Mouse (Mus musculus): Measurements from ENCODE around the gene Ccdc136.
"Not testable (repeated sequence)": the region's sequence is repeated elsewhere in the genome, so short reads cannot be mapped to it uniquely, and the experiment has no call there.

DNA sequence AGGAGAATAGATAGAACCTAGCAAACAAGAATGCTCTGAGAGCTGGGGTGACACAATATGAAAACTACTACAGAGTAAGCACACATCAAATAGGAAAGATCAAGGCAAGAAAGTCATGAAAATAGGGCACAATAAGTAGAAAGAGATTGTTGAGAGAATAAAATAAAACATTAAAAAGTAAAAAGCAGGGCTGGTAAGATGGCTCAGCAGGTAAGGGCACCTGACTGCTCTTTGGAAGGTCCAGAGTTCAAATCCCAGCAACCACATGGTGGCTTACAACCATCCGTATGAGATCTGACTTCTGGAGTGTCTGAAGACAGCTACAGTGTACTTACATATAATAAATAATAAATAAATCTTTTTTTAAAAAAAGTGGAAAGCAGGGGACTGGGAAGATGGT is 5.6 kb upstream of the Ccdc136 start:
- not testable (repeated sequence) for TF ChIP-seq MAFK (IDR thresholded peaks at IDR 0.05; ENCODE audit: insufficient read depth, low read depth, low read length); HCFC1 (IDR thresholded peaks at IDR 0.05; ENCODE audit: borderline replicate concordance, insufficient read depth, low read length)

Measured in ES-E14 (cell line).